Mouse (Mus musculus): Measurements from ENCODE around the gene Gm49333. TPM values are rescaled to one million over a fixed set of nuclear protein-coding genes. Genes with fewer than 3 reads are reported as not detected.

The Gm49333 gene
- 0.19 TPM in 1 of 2 replicates, not detected in the other for polyA plus RNA-seq (2015; fragmentation: Nextera tagmentation; extraction: Ambion mirVana)

DNA sequence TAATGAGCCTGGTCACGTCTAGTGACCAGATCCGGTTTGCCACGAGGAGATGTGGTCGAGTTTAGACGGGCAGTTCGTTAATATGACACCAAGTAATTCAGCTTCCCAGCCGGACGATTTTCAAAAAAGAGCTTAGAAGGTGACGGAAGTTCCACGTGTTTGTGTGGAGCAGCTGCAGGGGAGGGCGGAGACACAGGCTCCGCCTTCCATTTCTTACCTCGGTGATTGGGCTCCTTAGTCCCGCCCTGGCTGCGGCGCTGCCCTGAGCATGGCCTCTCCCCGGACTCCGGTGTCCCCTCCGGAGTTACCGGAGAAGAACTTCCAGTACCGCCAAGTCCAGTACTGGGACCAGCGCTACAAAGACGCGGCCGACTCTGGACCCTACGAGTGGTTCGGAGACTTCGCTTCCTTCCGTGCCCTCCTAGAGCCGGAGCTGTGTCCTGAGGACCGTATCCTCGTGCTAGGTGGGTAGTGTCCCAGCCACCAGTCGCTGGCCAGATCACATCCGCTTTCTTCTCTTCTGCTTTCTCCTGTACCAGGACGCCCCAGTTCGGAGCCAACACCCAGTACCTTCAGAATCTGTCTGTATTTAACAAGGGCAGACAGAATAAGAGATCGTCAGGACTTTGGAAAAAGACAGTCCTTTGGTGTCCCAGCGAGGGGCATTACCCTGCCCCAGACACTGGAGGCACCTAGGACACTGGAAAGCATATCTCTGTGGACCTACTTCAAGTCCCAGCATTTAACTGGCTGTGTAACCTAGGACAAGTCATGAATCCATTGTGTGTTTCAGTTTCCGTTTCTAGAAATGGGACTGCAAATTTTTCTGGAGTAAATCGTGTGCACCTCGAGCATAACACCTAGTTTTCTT, at the start of gene Gm49333, which contains the start of the genes Eef1akmt4 and Alg3:
Gm49333 (plus strand) TSS at position 254 of the 871 bp plus-strand sequence.
Eef1akmt4 (plus strand) TSS at position 237 of the 871 bp plus-strand sequence.
Alg3 (minus strand) TSS at position 379 of the 871 bp plus-strand sequence.
- H3K9ac ChIP-seq, result peak within 1 kb of the TSS; percentile 62
- H3K36me3 ChIP-seq, result peaks cover 7% of the 10 kb centered on the region; the same call in 1 of the 2 replicates
- peak within 1 kb of the TSS; percentile 75 for H3K27ac ChIP-seq
- WGBS, result 2% methylated on average over 41 of the region's 41 CpGs
- peak within 1 kb of the TSS; percentile 62 for H3K4me3 ChIP-seq (replicated peaks)
- peak; percentile 99 for ATAC-seq
- no peaks in the 10 kb centered on the region for H3K27me3 ChIP-seq (replicated peaks)
- peaks cover 7% of the 10 kb centered on the region; the same call in 1 of the 2 replicates for H3K4me1 ChIP-seq (replicated peaks)
- H3K4me2 ChIP-seq (replicated peaks), result peak within 1 kb of the TSS; percentile 80
- H3K9me3 ChIP-seq, result no peaks in the 10 kb centered on the region

DNA sequence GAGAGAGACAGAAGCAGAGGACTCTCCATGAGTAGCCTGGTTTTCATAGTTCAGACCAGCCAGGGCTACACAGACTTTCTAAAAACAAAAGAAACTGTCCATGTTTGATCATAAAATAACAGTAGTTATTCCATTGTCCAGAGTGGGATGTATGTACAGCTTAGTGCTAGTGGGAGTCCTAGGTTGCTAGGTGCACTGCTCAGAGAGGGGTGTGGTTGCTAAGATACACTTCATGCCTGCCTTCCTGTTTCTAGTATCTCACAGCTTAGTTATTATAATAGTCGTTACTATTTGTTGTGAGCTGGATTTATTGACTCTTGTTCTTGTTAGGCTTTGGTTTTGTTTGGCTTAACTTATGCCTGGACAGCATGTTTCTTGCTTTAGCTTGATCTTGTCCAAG, 46.3 kb upstream of the Gm49333 start:
- H3K4me3 ChIP-seq (replicated peaks), result no peak overlapping the region
- no peak for ATAC-seq
- H3K36me3 ChIP-seq, result peaks cover 10% of the 10 kb centered on the region
- no peaks in the 10 kb centered on the region for H3K27me3 ChIP-seq (replicated peaks)
- no peaks in the 10 kb centered on the region for H3K4me1 ChIP-seq (replicated peaks)
- H3K9ac ChIP-seq, result no peak overlapping the region
- H3K9me3 ChIP-seq, result no peaks in the 10 kb centered on the region
- H3K27ac ChIP-seq, result no peak overlapping the region
- WGBS, result 37% methylated on average over 1 of the region's 1 CpGs
- H3K4me2 ChIP-seq (replicated peaks), result no peak overlapping the region

DNA sequence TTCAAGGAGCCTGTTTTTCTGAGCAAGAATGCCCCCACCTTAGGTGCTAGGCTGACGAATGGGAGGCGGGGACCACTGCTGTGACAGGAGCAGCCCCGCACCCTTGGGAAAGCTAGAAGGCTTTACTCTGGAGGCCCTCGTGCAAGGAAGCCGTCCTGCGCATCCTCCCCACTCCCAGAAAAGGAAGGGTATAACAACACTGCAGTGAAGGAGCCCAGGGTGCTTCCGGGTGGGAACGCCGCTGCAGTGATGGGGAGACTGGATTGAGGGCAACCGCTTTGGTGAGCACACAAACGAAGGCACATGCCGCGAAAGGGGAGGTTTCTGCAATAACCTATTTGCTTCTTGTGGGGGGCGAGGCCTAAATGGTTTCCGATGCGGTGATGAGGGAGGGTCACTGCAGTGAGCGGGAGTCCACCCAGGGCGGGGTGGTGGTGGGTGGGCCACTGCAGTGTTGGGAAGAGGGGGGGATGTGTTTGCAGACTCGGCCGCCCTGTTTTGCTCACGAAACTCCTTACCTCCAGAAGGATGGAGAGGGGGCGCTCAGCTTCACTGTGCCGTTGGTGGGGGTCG, 22.0 kb upstream of the Gm49333 start, which contains the start of gene Vwa5b2:
Vwa5b2 (plus strand) TSS at position 106 of the 573 bp plus-strand sequence.
- peaks cover 40% of the 10 kb centered on the region for H3K27me3 ChIP-seq (replicated peaks)

DNA sequence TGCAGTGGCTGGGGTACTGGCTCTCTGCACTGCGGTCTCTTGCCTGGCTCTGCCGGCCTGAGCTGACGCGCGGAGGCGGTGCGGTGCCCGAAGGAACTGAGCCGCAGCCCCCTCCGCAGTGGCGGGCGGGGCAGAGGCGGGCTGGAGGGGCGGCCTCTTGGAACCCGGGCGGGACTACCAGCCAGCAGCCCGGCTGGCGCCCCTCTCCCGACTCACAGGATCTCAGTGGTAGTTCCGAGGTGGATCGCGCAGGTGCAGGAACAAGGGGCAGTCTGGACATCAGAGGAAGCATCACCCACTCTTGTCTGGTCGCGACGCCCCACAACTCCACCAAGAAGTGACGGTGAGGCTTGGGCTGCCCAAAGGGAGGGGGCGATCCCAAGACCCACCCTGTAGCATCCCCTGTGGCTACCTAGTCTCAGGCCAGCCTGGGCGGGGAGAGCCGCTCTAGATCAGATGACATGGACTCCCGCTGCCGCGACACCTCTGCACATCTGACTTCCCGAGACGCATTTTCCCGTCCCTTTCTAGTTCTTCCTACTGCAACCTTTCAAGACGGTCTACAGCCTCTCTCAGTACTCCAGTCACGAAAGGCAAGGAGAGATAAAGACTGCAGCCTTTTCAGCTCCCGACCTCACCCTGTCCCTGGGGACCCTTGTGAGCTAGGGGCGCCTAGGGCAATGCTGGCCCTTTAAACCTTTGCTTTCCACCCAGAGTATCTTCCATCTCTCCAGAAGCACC, 21.3 kb upstream of the Gm49333 start:
- peak; percentile 69 for ATAC-seq
- Histone ChIP-seq H3K9ac (peak overlapping the region; percentile 36), H3K4me3 (replicated peaks) (peak overlapping the region; percentile 51), H3K36me3 (no peaks in the 10 kb centered on the region), H3K4me1 (replicated peaks) (peaks cover 22% of the 10 kb centered on the region), H3K27ac (no peak overlapping the region), H3K9me3 (no peaks in the 10 kb centered on the region), H3K4me2 (replicated peaks) (peak overlapping the region; percentile 97), H3K27me3 (replicated peaks) (peaks cover 40% of the 10 kb centered on the region)
- WGBS, result under 1% methylated on average over 36 of the region's 39 CpGs

More for the DNA sequence above, 22.0 kb upstream of the Gm49333 start, which contains the start of gene Vwa5b2:
- Histone ChIP-seq H3K4me2 (replicated peaks) (peak within 1 kb of the TSS; percentile 97), H3K4me3 (replicated peaks) (peak within 1 kb of the TSS; percentile 51), H3K9ac (peak within 1 kb of the TSS; percentile 36), H3K36me3 (no peaks in the 10 kb centered on the region), H3K27ac (no peak within 1 kb of the TSS), H3K4me1 (replicated peaks) (peaks cover 22% of the 10 kb centered on the region), H3K9me3 (no peaks in the 10 kb centered on the region)
- 1% methylated on average over 24 of the region's 24 CpGs for WGBS
- peak; percentile 24 for ATAC-seq

GRCm38 (mm10) chr16:20590680-20591038, 20.8 kb upstream of the Gm49333 start:
- H3K27me3 ChIP-seq (replicated peaks), result peaks cover 40% of the 10 kb centered on the region

GRCm38 (mm10) chr16:20591076-20591705, 20.2 kb upstream of the Gm49333 start:
- Histone ChIP-seq H3K4me2 (replicated peaks) (peak overlapping the region; percentile 97), H3K27me3 (replicated peaks) (peaks cover 40% of the 10 kb centered on the region), H3K9ac (no peak overlapping the region; the same call in 1 of the 2 replicates), H3K4me3 (replicated peaks) (peak overlapping the region; percentile 51), H3K36me3 (no peaks in the 10 kb centered on the region), H3K27ac (no peak overlapping the region), H3K9me3 (no peaks in the 10 kb centered on the region), H3K4me1 (replicated peaks) (peaks cover 22% of the 10 kb centered on the region)
- 6% methylated on average over 48 of the region's 48 CpGs for WGBS
- ATAC-seq, result 0 out of 2 replicates have a peak, but pooled peaks have one; percentile 15

More at GRCm38 (mm10) chr16:20590680-20591038, 20.8 kb upstream of the Gm49333 start:
- no peaks in the 10 kb centered on the region for H3K9me3 ChIP-seq
- H3K9ac ChIP-seq, result peak overlapping the region; percentile 36; the same call in 1 of the 2 replicates
- peaks cover 22% of the 10 kb centered on the region for H3K4me1 ChIP-seq (replicated peaks)
- peak overlapping the region; percentile 51 for H3K4me3 ChIP-seq (replicated peaks)
- WGBS, result 2% methylated on average over 17 of the region's 17 CpGs
- ATAC-seq, result peak; percentile 64
- H3K4me2 ChIP-seq (replicated peaks), result peak overlapping the region; percentile 97
- H3K36me3 ChIP-seq, result no peaks in the 10 kb centered on the region
- no peak overlapping the region for H3K27ac ChIP-seq

- 70% methylated on average over 7 of the region's 7 CpGs for WGBS
- Histone ChIP-seq H3K9me3 (no peaks in the 10 kb centered on the region), H3K36me3 (no peaks in the 10 kb centered on the region), H3K27me3 (replicated peaks) (peaks cover 26% of the 10 kb centered on the region), H3K27ac (no peak overlapping the region), H3K4me1 (replicated peaks) (peaks cover 12% of the 10 kb centered on the region), H3K4me3 (replicated peaks) (no peak overlapping the region), H3K4me2 (replicated peaks) (no peak overlapping the region), H3K9ac (no peak overlapping the region)
- ATAC-seq, result peak; percentile 48; the same call in 1 of the 2 replicates
Observed at GRCm38 (mm10) chr16:20595060-20595673, 16.2 kb upstream of the Gm49333 start.

GRCm38 (mm10) chr16:20595737-20596136, 15.7 kb upstream of the Gm49333 start:
- no peak for ATAC-seq
- Histone ChIP-seq H3K9ac (no peak overlapping the region), H3K27me3 (replicated peaks) (peaks cover 21% of the 10 kb centered on the region), H3K27ac (no peak overlapping the region), H3K4me2 (replicated peaks) (no peak overlapping the region), H3K36me3 (no peaks in the 10 kb centered on the region), H3K4me1 (replicated peaks) (peaks cover 7% of the 10 kb centered on the region), H3K4me3 (replicated peaks) (no peak overlapping the region), H3K9me3 (no peaks in the 10 kb centered on the region)
- WGBS, result 89% methylated on average over 4 of the region's 4 CpGs

GRCm38 (mm10) chr16:20596687-20597441, 14.5 kb upstream of the Gm49333 start:
- H3K27me3 ChIP-seq (replicated peaks), result peaks cover 9% of the 10 kb centered on the region
- no peaks in the 10 kb centered on the region for H3K4me1 ChIP-seq (replicated peaks)
- no peak for ATAC-seq
- no peaks in the 10 kb centered on the region for H3K9me3 ChIP-seq
- no peaks in the 10 kb centered on the region for H3K36me3 ChIP-seq
- H3K4me2 ChIP-seq (replicated peaks), result no peak overlapping the region
- H3K9ac ChIP-seq, result no peak overlapping the region
- WGBS, result 54% methylated on average over 7 of the region's 7 CpGs
- H3K4me3 ChIP-seq (replicated peaks), result no peak overlapping the region
- no peak overlapping the region for H3K27ac ChIP-seq

- Histone ChIP-seq H3K36me3 (peaks cover 7% of the 10 kb centered on the region; the same call in 1 of the 2 replicates), H3K4me3 (replicated peaks) (no peak overlapping the region), H3K4me2 (replicated peaks) (no peak overlapping the region), H3K4me1 (replicated peaks) (no peaks in the 10 kb centered on the region), H3K27me3 (replicated peaks) (no peaks in the 10 kb centered on the region), H3K9ac (no peak overlapping the region), H3K9me3 (no peaks in the 10 kb centered on the region), H3K27ac (no peak overlapping the region)
- 82% methylated on average over 5 of the region's 5 CpGs for WGBS
- no peak for ATAC-seq
Observed at GRCm38 (mm10) chr16:20600511-20600910, 10.9 kb upstream of the Gm49333 start.

Measured in intestine, embryonic 15.5 days (tissue).